Mouse (Mus musculus) small intestine, adult 2 months (tissue): ENCODE data around the gene Gm10300.

ENCODE experiments used
- CTCF ChIP-seq: fragments of 200-500 bp; IDR thresholded peaks from 2 replicates; pipeline ENCODE4 v1.5.1; 2012; ENCODE audit warnings: low read depth, mild to moderate bottlenecking, control low read depth, inconsistent platforms, low read length, moderate library complexity, mixed read lengths; ENCODE audit not compliant: insufficient replicate concordance, insufficient read length; ENCODE audit errors: extremely low read depth
- POLR2A ChIP-seq: fragments of 200-500 bp; IDR thresholded peaks from 2 replicates; pipeline ENCODE4 v1.6.1; 2012; ENCODE audit warnings: low read depth, mild to moderate bottlenecking, control low read depth, inconsistent platforms, low read length, moderate library complexity

DNA sequence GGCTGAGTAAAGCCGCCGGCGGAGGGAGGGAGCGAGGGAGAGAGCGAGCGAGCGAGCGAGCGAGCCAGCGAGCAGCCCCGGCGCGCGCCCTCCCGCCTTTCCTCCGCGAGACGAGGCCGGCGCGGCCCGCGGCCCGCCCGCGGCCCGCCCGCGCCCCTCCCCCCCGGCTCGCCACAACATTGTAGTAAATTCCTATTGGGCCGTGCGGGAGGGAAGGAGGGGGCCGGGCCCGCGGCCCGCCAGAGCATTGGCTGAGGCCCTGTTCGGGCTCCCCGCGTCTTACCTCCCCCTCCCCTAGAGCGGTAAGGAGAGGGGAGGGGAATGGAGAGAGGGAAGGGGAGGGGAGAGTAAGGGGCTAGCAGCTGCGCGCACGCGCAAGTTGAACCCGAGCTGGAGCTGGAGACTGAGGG lies 25.5 kb upstream of the Gm10300 start:
- TF ChIP-seq CTCF, result no peak
- TF ChIP-seq POLR2A, result no peak
